Mouse (Mus musculus): ENCODE measurements around the gene St6galnac3.

DNA sequence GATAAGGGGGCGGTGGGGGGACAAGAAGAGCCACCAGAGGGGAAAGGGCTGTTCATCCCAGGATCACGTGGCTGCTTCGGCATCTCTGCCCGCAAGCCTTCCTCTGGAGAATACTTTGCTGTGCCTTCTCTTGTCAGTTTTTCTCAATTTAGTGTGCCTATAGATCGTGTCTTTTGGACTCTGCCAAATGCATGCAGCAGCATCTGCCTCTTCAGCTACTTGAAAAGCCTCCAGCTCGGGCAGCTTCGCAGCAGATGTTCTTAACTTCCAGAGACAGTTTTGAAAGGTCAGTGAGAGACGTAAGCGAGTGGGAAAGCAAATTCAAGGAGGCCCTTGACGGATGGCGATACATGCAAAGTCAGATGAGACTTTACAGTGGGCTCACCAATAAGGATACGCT, 385.9 kb downstream of the St6galnac3 start:
- no peak for TF ChIP-seq CTCF (IDR thresholded peaks at IDR 0.05; ENCODE audit: borderline replicate concordance, insufficient read depth, low read length)
- no peak for TF ChIP-seq POLR2A (IDR thresholded peaks at IDR 0.05; ENCODE audit: low read depth, low read length)

All from embryonic fibroblast, embryonic 13.5 days (primary cell).